Mouse (Mus musculus) olfactory bulb, adult 2 months (tissue): ENCODE results near the gene Ifna13.
A peak's percentile ranks its signal among the peaks of the same experiment; 100 is the strongest.

Source experiments
- CTCF ChIP-seq: fragments of 200-500 bp; IDR thresholded peaks from 2 replicates; pipeline ENCODE4 v1.5.1; 2012; ENCODE audit warnings: low read depth, mild to moderate bottlenecking, low read length, moderate library complexity; ENCODE audit not compliant: insufficient read depth
- POLR2A ChIP-seq: fragments of 200-500 bp; IDR thresholded peaks from 2 replicates; pipeline ENCODE4 v1.6.1; 2012; ENCODE audit warnings: mild to moderate bottlenecking, low read depth, low read length, moderate library complexity; ENCODE audit not compliant: insufficient read depth

DNA sequence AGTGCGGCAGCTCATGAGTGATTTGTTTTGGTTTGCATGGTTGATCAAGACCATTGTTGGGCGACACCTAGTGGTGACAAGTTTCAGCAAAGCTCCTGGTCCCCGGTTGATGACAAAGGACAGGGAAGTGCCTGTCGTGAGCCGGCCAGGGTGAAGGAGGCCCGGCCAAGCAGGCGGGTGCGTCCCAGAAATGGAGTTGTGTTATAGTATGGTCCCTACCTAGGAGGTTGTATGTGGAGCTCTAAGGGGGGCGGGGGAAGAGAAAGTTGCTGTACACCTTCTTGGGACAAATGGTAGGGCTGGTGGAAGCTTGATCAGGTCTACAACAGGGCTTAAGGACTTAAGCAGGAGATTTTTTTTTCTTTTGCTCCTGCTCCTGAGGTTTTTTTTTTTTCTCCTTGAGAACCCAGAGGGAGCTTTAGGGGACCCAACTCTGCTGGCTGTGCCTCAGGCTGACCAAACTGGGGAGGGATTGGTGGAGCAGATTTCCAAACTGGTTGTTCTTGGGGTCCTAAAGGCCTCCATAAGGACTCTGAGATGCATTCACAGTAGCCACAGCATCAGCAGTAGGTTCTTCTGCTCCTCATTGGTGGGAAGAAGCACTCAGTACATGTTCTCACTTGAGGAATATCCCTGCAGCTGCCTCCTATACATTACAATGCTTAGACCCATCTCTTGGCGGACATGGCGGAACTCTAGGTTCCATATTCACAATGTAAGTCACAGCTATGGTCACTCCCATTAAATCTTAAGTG, 3.0 kb downstream of the Ifna13 start:
- TF ChIP-seq CTCF = peak; percentile 96
- TF ChIP-seq POLR2A = no peak
